Mouse (Mus musculus) neutrophil, adult 5-6 weeks (primary cell): ENCODE results near the gene Pigq. TPM values are rescaled to one million over a fixed set of nuclear protein-coding genes. Genes with fewer than 3 reads are reported as not detected.

Experiments used
- ATAC-seq: fragments of 151-379, 151-347 bp; 2 replicates; pipeline ENCODE4 v1.8.0; 2017; ENCODE audit warnings: mild to moderate bottlenecking, moderate TSS enrichment; ENCODE audit not compliant: insufficient number of reproducible peaks, poor library complexity, low FRiP score, severe bottlenecking; ENCODE audit errors: extremely low read depth
- total RNA-seq: library from RNA; stranded (forward); fragments of 200-1000 nt; gene quantifications from 2 replicates; pipeline ENCODE4 v1.2.3, GENCODE M21; 2017

The Pigq gene
- total RNA-seq, 1 experiment from 2014 or later = 23.3 TPM

DNA sequence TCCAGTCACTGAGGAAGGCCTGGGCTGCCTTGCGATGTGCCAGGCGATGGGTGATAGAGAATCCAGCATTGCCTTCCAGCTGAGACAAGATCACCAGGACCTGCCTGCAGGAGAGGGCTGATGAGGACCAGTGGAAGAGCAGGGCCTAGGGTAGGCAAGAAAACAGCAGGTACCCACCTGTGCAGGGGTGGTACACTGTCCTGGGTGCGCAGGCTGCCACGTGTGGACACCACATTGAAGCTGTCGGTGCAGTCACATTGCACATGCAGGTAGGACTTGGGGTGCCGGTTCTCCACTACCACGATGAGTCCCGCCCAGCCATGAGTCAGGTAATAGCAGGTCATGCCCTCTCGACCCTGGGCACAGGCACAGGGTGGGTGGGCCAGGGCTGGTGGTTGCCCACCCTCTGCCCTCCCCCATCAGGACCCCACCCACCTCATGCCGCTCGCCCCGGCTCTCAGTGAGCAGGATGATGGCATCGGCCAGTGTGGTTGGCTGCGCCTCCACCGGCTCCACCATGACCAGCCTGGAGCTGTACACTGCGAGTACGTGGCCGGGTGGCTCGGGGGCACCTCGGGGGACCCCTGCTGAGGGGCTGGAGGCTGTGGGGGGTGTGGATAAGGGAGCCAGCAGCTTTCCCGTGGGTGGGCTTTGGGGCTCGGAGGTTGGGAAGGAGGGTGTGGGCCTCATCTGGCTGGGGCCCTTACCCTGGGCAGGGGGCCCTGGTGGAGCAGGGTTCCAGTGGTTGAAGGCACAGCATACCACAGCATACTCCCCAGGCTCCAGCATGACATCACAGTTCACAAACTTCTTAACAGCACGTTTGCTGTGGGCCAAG is 15.1 kb upstream of the Pigq start:
- no peak for ATAC-seq

DNA sequence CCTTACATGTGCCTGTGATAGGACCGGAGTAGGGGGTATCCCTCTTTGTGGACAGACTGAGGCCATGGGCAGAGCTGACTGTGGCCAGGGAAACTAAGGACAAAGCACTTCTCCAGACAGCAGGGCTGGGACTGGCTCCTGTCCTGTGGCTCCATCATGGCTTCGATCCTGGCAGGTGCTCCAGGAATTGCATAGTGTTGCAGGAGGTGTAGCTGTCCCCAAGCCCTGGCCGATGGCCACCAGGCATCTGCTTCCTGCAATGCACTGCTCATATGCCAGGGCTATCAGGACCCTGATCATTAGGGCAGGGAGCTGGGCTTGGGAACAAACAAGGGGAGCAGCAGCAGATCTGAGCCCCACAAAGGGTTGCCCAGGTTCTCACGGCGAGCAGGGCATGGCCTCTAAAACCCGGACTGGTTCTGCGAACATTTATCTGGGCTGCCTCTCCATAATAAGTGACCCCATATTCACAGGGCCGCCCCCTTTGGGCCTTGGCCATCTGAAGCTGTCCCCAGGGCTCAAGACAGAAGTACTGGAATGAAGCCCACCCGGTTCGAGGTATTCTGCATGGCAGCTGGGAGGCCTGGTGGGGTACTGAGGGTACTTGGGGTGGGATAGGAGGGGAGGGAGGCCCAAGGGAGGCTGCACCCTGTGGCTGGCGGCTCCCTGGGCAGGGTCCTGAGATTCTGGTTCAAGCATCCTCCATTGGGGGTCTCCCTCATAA is 14.2 kb upstream of the Pigq start:
- ATAC-seq = no peak

GRCm38 (mm10) chr17:25957586-25958051 is 12.9 kb upstream of the Pigq start:
- ATAC-seq = no peak

GRCm38 (mm10) chr17:25956631-25957030 is 11.9 kb upstream of the Pigq start:
- no peak for ATAC-seq

- no peak for ATAC-seq
Measured at GRCm38 (mm10) chr17:25956201-25956600, 11.5 kb upstream of the Pigq start.

GRCm38 (mm10) chr17:25955736-25956135 is 11.0 kb upstream of the Pigq start:
- no peak for ATAC-seq

GRCm38 (mm10) chr17:25954671-25955070 is 9.9 kb upstream of the Pigq start:
- no peak for ATAC-seq

DNA sequence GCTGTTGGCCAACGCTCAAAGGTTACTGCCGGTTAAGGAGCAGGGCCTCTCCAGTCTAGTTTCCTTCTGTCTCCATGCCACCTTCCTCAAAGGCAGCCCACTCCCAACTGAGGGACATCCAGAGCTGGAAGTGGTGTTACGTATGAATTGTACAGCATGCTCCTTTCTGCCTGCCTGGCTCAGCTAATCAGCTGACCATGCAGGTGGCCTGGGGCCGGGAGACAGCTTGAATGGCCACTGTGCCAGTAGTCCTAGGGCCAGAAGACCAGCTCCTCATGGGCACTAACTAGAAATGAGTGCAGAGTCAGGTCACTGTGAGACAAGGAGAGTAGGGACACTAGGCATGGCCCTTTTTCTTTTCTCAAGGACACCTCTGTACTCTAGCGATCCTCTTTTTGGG is 8.4 kb upstream of the Pigq start:
- no peak for ATAC-seq

- ATAC-seq = no peak
Measured at GRCm38 (mm10) chr17:25951803-25952623, 7.3 kb upstream of the Pigq start, which contains the start of gene A930017K11Rik. Gene A930017K11Rik (minus strand): TSS chr17:25952565.

DNA sequence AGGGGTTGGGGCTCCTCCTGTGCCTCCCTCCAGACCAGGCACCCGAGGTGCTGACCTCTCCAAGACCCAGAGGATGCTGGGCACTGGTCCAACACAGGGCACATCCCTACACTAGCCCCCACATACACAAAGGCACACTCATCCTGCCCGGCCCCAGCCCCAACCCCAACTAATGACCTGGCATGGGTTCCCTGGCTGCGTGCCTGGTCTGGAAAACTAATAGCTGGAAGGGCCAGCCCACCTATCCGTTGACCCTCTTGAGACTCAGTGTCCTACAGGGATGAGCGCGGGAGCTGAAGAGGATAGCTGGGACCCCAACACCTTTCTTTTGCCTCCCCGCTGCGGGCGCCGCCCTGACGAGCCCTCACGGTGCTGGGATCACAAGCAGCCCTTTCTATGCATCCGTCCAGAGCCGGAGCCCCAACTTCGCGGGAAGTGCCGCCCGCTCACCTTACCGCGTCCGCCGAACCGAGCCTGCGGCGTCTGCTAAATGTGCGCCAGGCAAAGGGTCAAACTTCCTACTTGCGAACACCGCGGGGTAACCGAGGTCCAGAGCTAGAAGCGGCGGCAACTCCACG is 6.6 kb upstream of the Pigq start:
- ATAC-seq = no peak

- no peak for ATAC-seq
Measured at GRCm38 (mm10) chr17:25950706-25951105, 6.0 kb upstream of the Pigq start.

GRCm38 (mm10) chr17:25949981-25950380 is 5.2 kb upstream of the Pigq start:
- no peak for ATAC-seq

DNA sequence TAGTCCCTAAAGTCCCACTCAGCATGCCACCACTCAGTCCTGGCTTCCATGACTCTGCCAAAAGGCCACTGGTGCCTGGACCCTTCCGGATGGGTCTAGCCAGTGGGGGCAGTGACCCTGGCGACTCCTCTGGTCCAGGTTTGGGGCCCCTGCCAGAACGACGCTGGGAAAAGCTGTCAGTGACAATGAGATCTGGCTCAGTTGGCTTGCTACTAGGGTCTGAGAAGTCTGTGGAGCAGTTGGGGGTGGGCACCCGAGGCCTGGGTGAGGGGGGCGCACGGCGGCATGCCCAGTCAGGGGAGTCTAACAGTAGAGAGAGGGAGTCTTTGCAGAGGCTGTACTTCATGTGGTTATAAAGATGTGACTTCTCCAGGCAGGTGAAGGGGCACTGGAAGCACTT is 3.3 kb upstream of the Pigq start:
- ATAC-seq = no peak

GRCm38 (mm10) chr17:25947576-25947975 is 2.8 kb upstream of the Pigq start:
- no peak for ATAC-seq

DNA sequence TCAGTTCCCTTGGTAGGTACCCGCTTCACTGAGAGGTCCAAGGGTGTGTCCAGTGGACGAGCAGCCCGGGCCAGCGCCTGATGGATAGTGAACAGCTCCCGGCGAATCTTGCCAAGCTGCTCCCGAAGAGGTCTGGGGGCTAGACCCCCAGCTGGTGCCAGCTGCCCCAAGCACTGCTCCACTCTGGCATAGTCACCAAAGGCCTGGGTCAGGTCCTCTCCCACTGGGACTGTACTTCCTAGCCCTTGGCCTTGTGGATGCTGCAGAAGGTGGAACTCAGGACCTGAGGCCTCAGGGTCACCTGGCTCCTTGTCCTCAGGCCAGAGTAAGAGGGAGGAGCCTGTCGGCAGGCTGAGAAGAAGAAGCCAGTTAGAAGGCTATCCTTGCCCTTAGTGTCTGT is 2.2 kb upstream of the Pigq start:
- ATAC-seq = no peak

DNA sequence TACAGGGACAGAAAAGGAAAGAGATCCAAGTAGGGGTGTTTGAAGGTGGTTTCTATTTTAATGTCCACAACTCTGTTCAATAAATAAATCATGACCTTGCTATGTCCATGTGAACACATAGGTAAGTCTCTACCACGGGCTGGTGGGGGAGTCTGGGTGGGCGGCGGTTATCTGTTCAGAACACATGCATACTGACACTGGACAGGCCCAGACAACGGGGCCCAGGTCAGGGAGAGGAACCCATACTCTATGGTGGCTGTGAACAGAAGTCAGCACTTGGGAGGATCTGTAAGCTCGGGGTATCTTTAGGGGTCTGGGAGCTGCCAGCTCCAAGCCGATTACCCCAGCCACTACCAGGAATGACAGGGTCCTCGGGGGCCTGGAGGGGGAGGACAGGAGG is 1.6 kb upstream of the Pigq start:
- no peak for ATAC-seq

DNA sequence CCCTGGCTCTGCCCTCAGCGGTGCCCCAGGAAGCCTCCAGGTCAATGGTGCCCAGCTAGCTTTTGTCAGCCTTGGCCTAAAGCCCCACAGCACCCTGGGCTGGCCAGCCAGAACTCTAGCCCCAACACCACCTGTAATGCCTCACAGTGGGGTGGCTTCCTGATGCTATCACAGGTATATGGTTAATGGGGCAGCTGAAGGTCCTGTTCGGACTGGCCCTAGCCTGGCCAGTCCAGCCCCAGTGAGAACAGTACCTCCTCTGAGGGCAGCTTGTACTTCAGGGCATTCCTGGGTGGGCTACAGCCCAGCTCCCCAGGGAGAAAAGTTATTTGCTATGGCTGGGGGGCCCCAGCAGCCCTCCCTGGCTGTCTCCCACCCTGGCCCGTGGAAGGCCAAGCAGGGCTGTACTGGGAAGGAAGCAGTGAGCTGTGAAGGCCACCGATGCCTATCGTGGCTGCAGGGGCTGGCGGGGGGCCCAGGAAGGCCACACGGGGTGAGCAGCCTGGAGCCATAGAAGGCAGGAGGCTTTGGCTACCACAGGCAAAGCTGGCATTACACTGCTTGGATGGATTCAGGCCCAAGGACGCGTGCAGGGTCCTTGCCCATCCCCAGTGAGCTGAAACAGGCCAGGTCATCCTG is 900 bp upstream of the Pigq start:
- no peak for ATAC-seq

GRCm38 (mm10) chr17:25943769-25944168 is 967 bp downstream of the Pigq start:
- ATAC-seq = no peak

DNA sequence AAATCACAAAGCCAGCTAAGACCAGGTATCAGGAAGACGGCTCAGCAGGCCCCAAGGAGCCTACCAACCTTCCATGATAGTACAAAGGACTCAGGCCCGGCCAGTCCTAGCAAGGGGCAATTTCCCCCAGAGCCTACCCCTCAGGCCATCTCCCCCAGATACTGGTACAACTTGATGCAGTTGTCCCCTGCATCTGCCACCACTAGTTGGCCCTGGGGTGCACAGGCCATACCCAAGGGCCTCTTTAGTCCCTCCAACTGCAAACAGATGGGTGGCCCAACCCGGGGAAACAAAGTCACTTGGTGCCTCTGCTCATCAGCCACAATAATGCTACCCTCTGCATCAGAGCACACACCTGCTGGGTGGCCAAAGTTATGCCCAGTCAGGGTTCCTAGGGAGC is 1.5 kb downstream of the Pigq start:
- no peak for ATAC-seq
